Mouse (Mus musculus): Measurements from ENCODE around the gene Sox6. TPM values are rescaled to one million over a fixed set of nuclear protein-coding genes. Genes with fewer than 3 reads are reported as not detected.

Gene Sox6
- polyA plus RNA-seq, 1 experiment from 2014 or later, result 40.6 TPM

DNA sequence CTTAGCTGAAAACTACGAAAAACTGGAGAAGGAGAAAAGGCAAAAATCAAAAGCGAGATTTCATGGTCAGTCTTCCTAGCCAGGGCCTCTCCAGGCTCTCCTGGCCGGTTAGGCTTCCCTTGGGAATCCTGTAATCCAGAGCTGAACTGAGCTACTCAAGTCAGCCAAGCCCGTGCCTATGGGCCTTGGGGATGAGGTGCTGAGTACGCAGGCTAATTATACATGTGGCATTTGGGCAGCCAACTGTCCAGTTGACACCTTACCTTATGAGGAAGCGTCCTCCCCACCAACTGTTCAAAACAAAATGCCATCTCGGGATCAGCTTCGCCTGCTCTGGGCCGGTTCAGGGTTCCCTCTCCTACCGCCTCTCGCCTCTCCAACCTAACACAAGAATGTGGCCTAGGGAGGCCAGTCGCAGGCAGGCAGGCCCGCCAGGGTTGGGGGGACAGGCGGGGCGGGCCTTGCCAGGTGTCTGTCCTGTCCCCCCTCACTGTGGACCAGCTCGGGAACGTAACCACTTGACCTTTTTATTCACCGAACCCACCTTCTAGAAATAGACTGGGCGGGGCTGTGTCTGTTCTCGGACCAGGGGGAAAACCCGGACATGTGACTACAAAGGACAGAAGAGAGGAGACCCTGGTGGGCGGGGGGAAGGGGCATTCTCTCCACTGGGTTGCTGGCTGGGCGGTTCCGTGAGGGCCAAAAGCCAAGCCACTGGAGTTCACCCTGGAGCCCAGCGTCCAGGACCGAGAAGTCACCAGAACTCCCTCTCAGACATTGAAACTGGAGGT lies 7.8 kb downstream of the Sox6 start:
- Histone ChIP-seq H3K9ac (replicated peaks; ENCODE audit: low read depth, low read length) (peak overlapping the region; percentile 73; the same call in 1 of the 2 replicates), H3K27me3 (ENCODE audit: control insufficient read depth, insufficient read depth, low read length) (0 out of 2 replicates have a peak, but pooled peaks cover 2% of the 10 kb centered on the region), H3K4me2 (replicated peaks; ENCODE audit: low read depth, low read length) (peak overlapping the region; percentile 92), H3K27ac (ENCODE audit: low read length) (peak overlapping the region; percentile 84; the same call in 1 of the 2 replicates), H3K9me3 (ENCODE audit: control insufficient read depth, low read depth, low read length) (no peaks in the 10 kb centered on the region), H3K4me3 (ENCODE audit: low read depth, low read length) (peak overlapping the region; percentile 49), H3K36me3 (ENCODE audit: control insufficient read depth, insufficient read depth, low read length) (no peaks in the 10 kb centered on the region), H3K4me1 (ENCODE audit: control insufficient read depth, insufficient read depth, low read length) (peaks cover 5% of the 10 kb centered on the region; the same call in 1 of the 2 replicates)
- no peak; the same call in 1 of the 2 replicates for ATAC-seq (ENCODE audit: insufficient number of reproducible peaks, insufficient read depth, low FRiP score, low read depth)
- WGBS, result 25% methylated on average over 26 of the region's 26 CpGs

DNA sequence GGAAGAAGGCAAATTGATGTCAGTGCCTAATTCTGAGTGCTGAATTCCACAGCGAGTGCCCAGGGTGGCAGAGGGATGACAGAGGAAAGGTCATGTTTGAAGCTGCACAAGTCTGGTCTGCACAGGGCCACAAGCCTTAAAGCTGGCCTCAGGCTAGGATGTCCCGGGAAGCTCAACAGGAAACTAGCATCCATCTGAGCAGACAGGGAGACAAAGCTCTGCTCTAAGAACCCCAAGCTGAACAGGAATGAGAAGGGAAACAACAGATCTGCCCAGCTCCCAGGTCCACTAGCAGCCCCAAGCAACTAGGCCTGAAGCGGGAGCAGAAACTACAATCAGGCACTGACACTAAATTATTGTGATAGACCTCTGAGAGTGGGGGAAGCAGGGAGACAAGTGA lies 8.6 kb downstream of the Sox6 start:
- WGBS, result 58% methylated on average over 3 of the region's 3 CpGs
- H3K27ac ChIP-seq (ENCODE audit: low read length), result no peak overlapping the region
- 0 out of 2 replicates have a peak, but pooled peaks cover 1% of the 10 kb centered on the region for H3K27me3 ChIP-seq (ENCODE audit: control insufficient read depth, insufficient read depth, low read length)
- H3K9ac ChIP-seq (replicated peaks; ENCODE audit: low read depth, low read length), result no peak overlapping the region
- H3K4me3 ChIP-seq (ENCODE audit: low read depth, low read length), result no peak overlapping the region
- H3K36me3 ChIP-seq (ENCODE audit: control insufficient read depth, insufficient read depth, low read length), result no peaks in the 10 kb centered on the region
- ATAC-seq (ENCODE audit: insufficient number of reproducible peaks, insufficient read depth, low FRiP score, low read depth), result no peak
- H3K4me1 ChIP-seq (ENCODE audit: control insufficient read depth, insufficient read depth, low read length), result peaks cover 5% of the 10 kb centered on the region; the same call in 1 of the 2 replicates
- H3K4me2 ChIP-seq (replicated peaks; ENCODE audit: low read depth, low read length), result peak overlapping the region; percentile 92; the same call in 1 of the 2 replicates
- H3K9me3 ChIP-seq (ENCODE audit: control insufficient read depth, low read depth, low read length), result no peaks in the 10 kb centered on the region

DNA sequence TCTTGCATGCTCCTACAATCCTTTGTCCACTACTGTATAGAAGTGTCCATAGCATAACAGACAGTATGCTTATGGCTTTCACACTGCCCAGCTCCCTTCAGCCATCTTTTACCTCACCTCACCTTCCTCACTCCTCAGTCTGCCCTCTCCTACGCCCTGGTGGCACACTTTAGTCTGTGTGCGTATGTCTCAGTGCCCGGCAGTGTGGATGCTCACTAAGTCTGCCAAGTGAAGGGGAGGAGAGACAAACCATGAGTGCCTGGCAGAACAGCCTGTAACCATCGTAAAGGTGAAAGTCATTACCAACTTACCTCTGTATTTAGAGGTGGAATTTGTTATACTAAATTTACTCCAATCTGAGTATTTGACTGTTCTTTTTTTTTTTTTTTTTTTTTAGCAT lies 35.9 kb downstream of the Sox6 start:
- no peak for ATAC-seq (ENCODE audit: insufficient number of reproducible peaks, insufficient read depth, low FRiP score, low read depth)
- Histone ChIP-seq H3K9me3 (ENCODE audit: control insufficient read depth, low read depth, low read length) (no peaks in the 10 kb centered on the region), H3K9ac (replicated peaks; ENCODE audit: low read depth, low read length) (no peak overlapping the region), H3K36me3 (ENCODE audit: control insufficient read depth, insufficient read depth, low read length) (no peaks in the 10 kb centered on the region), H3K4me3 (ENCODE audit: low read depth, low read length) (no peak overlapping the region), H3K27me3 (ENCODE audit: control insufficient read depth, insufficient read depth, low read length) (no peaks in the 10 kb centered on the region), H3K27ac (ENCODE audit: low read length) (no peak overlapping the region), H3K4me1 (ENCODE audit: control insufficient read depth, insufficient read depth, low read length) (no peaks in the 10 kb centered on the region), H3K4me2 (replicated peaks; ENCODE audit: low read depth, low read length) (no peak overlapping the region)
- 85% methylated on average over 4 of the region's 4 CpGs for WGBS

DNA sequence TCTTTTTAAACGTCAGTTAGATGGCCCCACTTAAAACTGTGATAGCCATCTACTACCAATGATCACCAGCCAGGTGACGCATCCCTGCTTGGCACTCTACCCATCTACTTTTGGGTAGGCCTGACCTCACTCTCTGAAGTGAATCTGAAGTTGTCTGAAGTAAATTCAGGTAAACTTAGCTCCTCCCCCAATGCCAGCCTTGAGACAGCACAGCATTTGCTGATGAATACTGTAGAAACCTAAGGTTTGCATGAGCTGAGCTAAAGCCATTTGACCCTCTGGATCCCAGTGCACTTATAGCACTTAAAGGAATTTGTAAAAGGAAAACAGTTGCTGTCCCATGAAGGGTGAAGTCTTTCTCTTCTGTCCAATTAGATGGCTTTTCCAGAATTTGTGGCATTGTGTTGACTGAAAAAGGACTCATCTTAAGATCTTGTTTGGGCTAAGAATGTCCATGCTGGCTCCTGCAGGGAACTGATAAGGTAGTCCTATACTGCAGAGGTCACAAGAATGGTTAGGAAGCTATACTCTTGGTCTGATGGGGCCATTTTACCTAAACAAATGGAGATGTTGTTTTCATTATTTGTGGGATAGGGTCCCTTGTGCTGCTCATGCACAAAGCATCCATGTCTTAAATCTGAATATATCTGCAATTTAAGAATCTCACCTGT lies 50.4 kb downstream of the Sox6 start:
- ATAC-seq (ENCODE audit: insufficient number of reproducible peaks, insufficient read depth, low FRiP score, low read depth), result no peak
- H3K9me3 ChIP-seq (ENCODE audit: control insufficient read depth, low read depth, low read length), result no peaks in the 10 kb centered on the region
- no peak overlapping the region for H3K4me2 ChIP-seq (replicated peaks; ENCODE audit: low read depth, low read length)
- 79% methylated on average over 2 of the region's 2 CpGs for WGBS
- no peak overlapping the region for H3K27ac ChIP-seq (ENCODE audit: low read length)
- H3K4me1 ChIP-seq (ENCODE audit: control insufficient read depth, insufficient read depth, low read length), result no peaks in the 10 kb centered on the region
- no peaks in the 10 kb centered on the region for H3K27me3 ChIP-seq (ENCODE audit: control insufficient read depth, insufficient read depth, low read length)
- no peak overlapping the region for H3K4me3 ChIP-seq (ENCODE audit: low read depth, low read length)
- no peak overlapping the region for H3K9ac ChIP-seq (replicated peaks; ENCODE audit: low read depth, low read length)
- no peaks in the 10 kb centered on the region for H3K36me3 ChIP-seq (ENCODE audit: control insufficient read depth, insufficient read depth, low read length)

DNA sequence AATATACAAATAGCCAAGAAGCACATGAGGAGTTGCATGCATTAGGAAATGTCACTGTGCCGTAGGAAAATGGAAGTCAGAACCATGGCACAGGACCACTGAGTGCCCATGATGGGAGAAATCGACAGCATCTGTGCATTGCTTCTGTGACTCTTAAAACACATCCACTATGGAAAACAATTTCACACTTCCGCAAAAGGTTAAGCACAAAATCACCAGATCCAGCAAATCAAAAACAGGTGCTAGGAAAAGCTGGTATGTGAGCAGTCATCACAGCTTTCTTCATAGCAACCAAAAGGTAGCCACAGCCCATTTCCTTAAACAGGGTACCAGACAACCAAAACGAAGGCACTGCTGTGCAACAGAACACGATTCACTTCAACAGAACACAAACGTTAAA lies 52.9 kb downstream of the Sox6 start:
- ATAC-seq (ENCODE audit: insufficient number of reproducible peaks, insufficient read depth, low FRiP score, low read depth), result no peak
- no peak overlapping the region for H3K4me3 ChIP-seq (ENCODE audit: low read depth, low read length)
- no peaks in the 10 kb centered on the region for H3K36me3 ChIP-seq (ENCODE audit: control insufficient read depth, insufficient read depth, low read length)
- H3K9ac ChIP-seq (replicated peaks; ENCODE audit: low read depth, low read length), result no peak overlapping the region
- H3K4me2 ChIP-seq (replicated peaks; ENCODE audit: low read depth, low read length), result no peak overlapping the region
- H3K27ac ChIP-seq (ENCODE audit: low read length), result no peak overlapping the region
- no peaks in the 10 kb centered on the region for H3K9me3 ChIP-seq (ENCODE audit: control insufficient read depth, low read depth, low read length)
- no peaks in the 10 kb centered on the region for H3K27me3 ChIP-seq (ENCODE audit: control insufficient read depth, insufficient read depth, low read length)
- WGBS, result 81% methylated on average over 6 of the region's 6 CpGs
- H3K4me1 ChIP-seq (ENCODE audit: control insufficient read depth, insufficient read depth, low read length), result no peaks in the 10 kb centered on the region

DNA sequence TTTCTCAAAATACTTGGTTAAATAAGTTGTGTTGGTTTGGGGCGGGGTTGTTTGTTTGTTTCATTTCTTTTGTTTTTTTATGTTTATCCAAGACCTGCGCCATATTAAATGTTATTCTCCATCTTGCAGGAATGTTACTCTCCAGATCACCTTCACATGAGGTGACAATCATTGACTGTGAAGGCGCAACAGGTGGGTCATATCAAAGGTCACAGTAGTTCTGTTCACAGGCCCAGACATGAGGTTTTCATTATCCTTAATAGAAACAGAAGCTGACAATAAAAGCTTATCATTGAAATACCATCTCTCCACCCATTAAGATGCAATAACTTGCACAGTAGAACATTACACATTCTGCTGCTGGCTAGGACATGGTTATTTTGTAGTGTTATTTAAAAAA lies 54.5 kb downstream of the Sox6 start:
- ATAC-seq (ENCODE audit: insufficient number of reproducible peaks, insufficient read depth, low FRiP score, low read depth), result no peak
- H3K4me1 ChIP-seq (ENCODE audit: control insufficient read depth, insufficient read depth, low read length), result no peaks in the 10 kb centered on the region
- 92% methylated on average over 3 of the region's 3 CpGs for WGBS
- H3K27ac ChIP-seq (ENCODE audit: low read length), result no peak overlapping the region
- no peak overlapping the region for H3K4me2 ChIP-seq (replicated peaks; ENCODE audit: low read depth, low read length)
- H3K27me3 ChIP-seq (ENCODE audit: control insufficient read depth, insufficient read depth, low read length), result no peaks in the 10 kb centered on the region
- H3K9ac ChIP-seq (replicated peaks; ENCODE audit: low read depth, low read length), result no peak overlapping the region
- no peaks in the 10 kb centered on the region for H3K9me3 ChIP-seq (ENCODE audit: control insufficient read depth, low read depth, low read length)
- no peak overlapping the region for H3K4me3 ChIP-seq (ENCODE audit: low read depth, low read length)
- H3K36me3 ChIP-seq (ENCODE audit: control insufficient read depth, insufficient read depth, low read length), result no peaks in the 10 kb centered on the region

DNA sequence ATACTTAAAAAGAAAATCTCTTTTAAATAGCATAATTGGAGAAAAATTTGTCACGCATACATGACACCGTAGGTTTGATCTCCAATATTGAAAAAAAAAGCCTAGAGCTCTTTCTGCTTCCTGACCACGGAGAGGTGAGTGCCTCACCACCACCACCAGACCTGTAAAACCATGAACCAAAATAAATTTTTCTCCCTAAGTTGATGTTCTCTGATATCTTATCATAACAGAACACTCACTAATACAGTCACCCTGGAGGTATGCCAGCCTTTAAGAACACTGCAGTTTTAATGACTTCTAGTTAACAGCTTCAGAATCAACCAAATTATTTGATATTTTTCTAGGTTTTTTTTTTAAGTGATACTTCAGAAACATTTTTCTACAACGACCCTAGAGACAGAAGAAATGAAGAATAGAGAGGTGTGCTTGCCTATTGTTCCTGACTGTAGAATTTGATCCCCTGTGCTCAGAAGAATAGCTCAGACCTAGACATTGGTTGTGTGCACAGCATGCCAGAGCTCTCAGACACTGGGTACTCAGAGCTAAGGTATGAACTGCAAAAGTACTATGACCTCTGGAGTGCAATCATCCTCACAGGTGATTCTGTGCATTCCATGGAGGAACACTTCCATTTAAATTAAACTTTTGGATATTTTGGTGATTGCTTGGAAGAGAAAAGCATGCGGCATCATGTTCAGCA lies 58.6 kb downstream of the Sox6 start:
- WGBS, result 78% methylated on average over 5 of the region's 5 CpGs
- Histone ChIP-seq H3K4me2 (replicated peaks; ENCODE audit: low read depth, low read length) (no peak overlapping the region), H3K27ac (ENCODE audit: low read length) (no peak overlapping the region), H3K9ac (replicated peaks; ENCODE audit: low read depth, low read length) (no peak overlapping the region), H3K4me3 (ENCODE audit: low read depth, low read length) (no peak overlapping the region), H3K9me3 (ENCODE audit: control insufficient read depth, low read depth, low read length) (no peaks in the 10 kb centered on the region), H3K4me1 (ENCODE audit: control insufficient read depth, insufficient read depth, low read length) (no peaks in the 10 kb centered on the region), H3K27me3 (ENCODE audit: control insufficient read depth, insufficient read depth, low read length) (no peaks in the 10 kb centered on the region), H3K36me3 (ENCODE audit: control insufficient read depth, insufficient read depth, low read length) (no peaks in the 10 kb centered on the region)
- ATAC-seq (ENCODE audit: insufficient number of reproducible peaks, insufficient read depth, low FRiP score, low read depth), result no peak

DNA sequence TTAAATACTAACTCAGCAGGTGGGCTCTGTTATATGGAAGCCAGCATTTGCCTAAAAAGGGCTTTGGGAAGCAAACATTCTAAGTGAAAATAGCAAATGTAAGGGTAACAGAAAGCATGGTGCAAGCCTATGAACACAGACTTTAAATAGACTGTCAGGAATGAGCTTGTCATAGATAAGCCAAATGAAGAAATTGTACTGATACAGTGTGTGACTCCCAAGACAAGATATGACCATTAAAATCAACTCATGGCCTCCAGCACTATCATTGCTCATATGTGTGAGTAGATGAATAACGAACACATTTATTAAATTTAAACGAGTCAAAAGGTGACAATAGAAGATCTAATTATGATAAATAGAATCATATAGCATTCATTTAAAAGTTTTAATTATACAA lies 64.1 kb downstream of the Sox6 start:
- H3K9me3 ChIP-seq (ENCODE audit: control insufficient read depth, low read depth, low read length), result no peaks in the 10 kb centered on the region
- H3K27ac ChIP-seq (ENCODE audit: low read length), result no peak overlapping the region
- no peak for ATAC-seq (ENCODE audit: insufficient number of reproducible peaks, insufficient read depth, low FRiP score, low read depth)
- no peak overlapping the region for H3K4me3 ChIP-seq (ENCODE audit: low read depth, low read length)
- no peak overlapping the region for H3K4me2 ChIP-seq (replicated peaks; ENCODE audit: low read depth, low read length)
- 89% methylated on average over 2 of the region's 2 CpGs for WGBS
- H3K9ac ChIP-seq (replicated peaks; ENCODE audit: low read depth, low read length), result no peak overlapping the region
- no peaks in the 10 kb centered on the region for H3K27me3 ChIP-seq (ENCODE audit: control insufficient read depth, insufficient read depth, low read length)
- no peaks in the 10 kb centered on the region for H3K4me1 ChIP-seq (ENCODE audit: control insufficient read depth, insufficient read depth, low read length)
- H3K36me3 ChIP-seq (ENCODE audit: control insufficient read depth, insufficient read depth, low read length), result no peaks in the 10 kb centered on the region
